Mouse (Mus musculus) testis, adult 2 months (tissue): Measurements from ENCODE around the gene Cul4a.

ENCODE experiments used
- CTCF ChIP-seq: fragments of 200-500 bp; IDR thresholded peaks from 2 replicates; pipeline ENCODE4 v1.5.1; 2012; ENCODE audit warnings: low read depth, mild to moderate bottlenecking, inconsistent platforms, low read length, moderate library complexity; ENCODE audit not compliant: control insufficient read depth, insufficient read depth, insufficient replicate concordance
- POLR2A ChIP-seq: fragments of 200-500 bp; IDR thresholded peaks from 2 replicates; pipeline ENCODE4 v1.6.1; 2012; ENCODE audit warnings: low read depth, mild to moderate bottlenecking, inconsistent platforms, low read length, moderate library complexity; ENCODE audit not compliant: control insufficient read depth

DNA sequence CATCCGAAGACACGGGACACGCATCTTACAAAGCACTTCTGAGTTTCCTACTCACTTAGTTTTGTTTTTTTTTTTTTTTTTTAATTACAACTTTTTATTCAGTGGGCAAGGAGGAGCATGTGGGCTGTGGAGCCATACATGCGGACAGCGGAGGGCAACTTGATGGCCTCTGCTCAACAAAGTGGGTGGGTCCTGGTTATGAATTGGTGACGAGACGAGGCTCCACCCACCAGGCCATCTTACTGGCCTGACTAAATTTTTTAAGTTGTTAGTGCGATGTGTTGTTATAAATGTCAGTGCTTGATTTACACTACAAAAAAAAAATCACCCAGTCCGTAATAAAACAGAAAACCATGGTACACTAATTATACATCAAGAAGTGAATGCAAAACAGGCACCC lies 75.0 kb downstream of the Cul4a start:
- no peak for TF ChIP-seq CTCF
- TF ChIP-seq POLR2A, result no peak
